Mouse (Mus musculus) G1E (cell line): Measurements from ENCODE around the gene Kif21a.

Source experiments
- CTCF ChIP-seq: IDR thresholded peaks from 2 replicates; pipeline ENCODE4 v1.5.1; 2012; ENCODE audit warnings: low read depth, low read length, inconsistent platforms, mixed read lengths
- GATA1 ChIP-seq: IDR thresholded peaks from 2 replicates; pipeline ENCODE4 v1.6.1; 2012; ENCODE audit warnings: borderline replicate concordance, low read length, inconsistent platforms, mixed read lengths
- GATA2 ChIP-seq: IDR thresholded peaks from 2 replicates; pipeline ENCODE4 v1.6.1; 2012; ENCODE audit warnings: low read depth, low read length, inconsistent platforms, borderline replicate concordance
- POLR2AphosphoS5 ChIP-seq: IDR thresholded peaks from 2 replicates; pipeline ENCODE4 v1.6.1; 2012; ENCODE audit warnings: low read depth, low read length, inconsistent platforms; ENCODE audit not compliant: insufficient replicate concordance
- TAL1 ChIP-seq: conservative IDR thresholded peaks from 2 replicates; pipeline ENCODE4 v1.6.1; 2012; ENCODE audit warnings: low read depth, low read length, inconsistent platforms, mixed read lengths

DNA sequence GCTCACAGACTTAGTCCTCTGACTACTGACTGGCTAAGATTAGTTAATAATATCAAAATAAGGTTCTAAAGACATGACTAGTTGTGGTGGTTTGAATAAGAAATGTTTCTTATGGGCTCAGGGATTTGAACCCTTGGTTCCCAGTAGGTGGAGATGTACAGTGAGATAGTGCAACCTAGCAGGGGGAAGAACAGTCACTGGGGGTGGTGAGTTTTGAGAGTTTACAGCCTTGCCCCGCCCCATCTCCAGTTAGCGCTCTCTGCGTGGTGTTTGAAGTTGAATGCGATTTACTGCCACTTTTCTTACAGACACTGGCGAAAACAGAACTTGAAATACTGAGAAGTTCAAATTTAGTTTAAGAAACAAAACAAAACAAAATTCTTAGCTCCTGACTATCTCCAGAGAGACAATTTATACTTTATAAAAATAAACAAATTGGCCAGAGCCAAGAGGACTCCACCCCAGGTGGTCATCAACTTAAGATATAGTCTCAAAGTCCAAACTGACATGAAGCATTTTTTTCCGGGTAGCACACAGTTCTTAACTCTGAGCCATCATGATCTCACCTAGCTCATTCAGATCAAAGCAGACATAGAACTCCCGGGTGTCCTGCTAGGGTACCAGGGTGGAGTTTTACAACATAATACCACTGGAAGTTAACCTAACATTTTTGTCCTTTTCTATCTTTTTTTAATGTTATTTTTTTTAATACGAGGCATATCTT, 88.8 kb downstream of the Kif21a start:
- TF ChIP-seq CTCF (no peak), GATA2 (no peak), POLR2AphosphoS5 (no peak), GATA1 (no peak), TAL1 (no peak)
